Mouse (Mus musculus) olfactory bulb, adult 2 months (tissue): ENCODE results near the gene Atrn. TPM values are rescaled to one million over a fixed set of nuclear protein-coding genes. Genes with fewer than 3 reads are reported as not detected.

Experiments used
- H3K27ac ChIP-seq: fragments of 200-500 bp; 2 replicates; pipeline ENCODE4 v1.5.1; 2012; ENCODE audit warnings: low read depth, low read length; ENCODE audit not compliant: insufficient read depth
- H3K4me1 ChIP-seq: fragments of 200-500 bp; 2 replicates; pipeline ENCODE4 v1.6.1; 2012; ENCODE audit warnings: low read length; ENCODE audit not compliant: control insufficient read depth, insufficient read depth
- H3K4me3 ChIP-seq: fragments of 200-500 bp; 2 replicates; pipeline ENCODE4 v1.5.1; 2012; ENCODE audit warnings: mild to moderate bottlenecking, low read depth, low read length, moderate library complexity; ENCODE audit not compliant: insufficient read depth
- CTCF ChIP-seq: fragments of 200-500 bp; IDR thresholded peaks from 2 replicates; pipeline ENCODE4 v1.5.1; 2012; ENCODE audit warnings: low read depth, mild to moderate bottlenecking, low read length, moderate library complexity; ENCODE audit not compliant: insufficient read depth
- POLR2A ChIP-seq: fragments of 200-500 bp; IDR thresholded peaks from 2 replicates; pipeline ENCODE4 v1.6.1; 2012; ENCODE audit warnings: mild to moderate bottlenecking, low read depth, low read length, moderate library complexity; ENCODE audit not compliant: insufficient read depth
- WGBS: fragments of 180-500 bp; shearing (Covaris S2); methylation state at CpG from one replicate; pipeline ENCODE4 v1.1.7; 2018; 5-methylcytosine and 5-hydroxymethylcytosine counted together
- polyA plus RNA-seq: library from polyadenylated mRNA; stranded (reverse); fragments of >200 nt; gene quantifications from 2 replicates; pipeline ENCODE4 v1.2.4, GENCODE M21; 2012; ENCODE audit warnings: low replicate concordance; ENCODE audit not compliant: missing spikeins, insufficient read depth, insufficient read length

Atrn gene
- polyA plus RNA-seq, 1 experiment: not detected

- Histone ChIP-seq H3K4me1 (peaks cover 5% of the 10 kb centered on the region; the same call in 1 of the 2 replicates), H3K27ac (no peak overlapping the region), H3K4me3 (no peak overlapping the region)
- TF ChIP-seq CTCF (no peak), POLR2A (no peak)
Observed at GRCm38 (mm10) chr2:130977589-130977988, 71.3 kb downstream of the Atrn start.

- Histone ChIP-seq H3K4me3 (no peak overlapping the region), H3K27ac (no peak overlapping the region), H3K4me1 (peaks cover 5% of the 10 kb centered on the region; the same call in 1 of the 2 replicates)
- WGBS: 73% methylated on average over 10 of the region's 10 CpGs
- TF ChIP-seq POLR2A (no peak), CTCF (no peak)
Observed at GRCm38 (mm10) chr2:130978058-130978847, 72.0 kb downstream of the Atrn start.

- peaks cover 5% of the 10 kb centered on the region; the same call in 1 of the 2 replicates for H3K4me1 ChIP-seq
- H3K27ac ChIP-seq: no peak overlapping the region
- TF ChIP-seq POLR2A (no peak), CTCF (no peak)
- no peak overlapping the region for H3K4me3 ChIP-seq
Observed at GRCm38 (mm10) chr2:130979138-130979537, 72.8 kb downstream of the Atrn start.

GRCm38 (mm10) chr2:130992818-130993217 is 86.5 kb downstream of the Atrn start:
- TF ChIP-seq CTCF (no peak), POLR2A (no peak)
- WGBS: 88% methylated on average over 2 of the region's 2 CpGs
- Histone ChIP-seq H3K27ac (no peak overlapping the region), H3K4me3 (no peak overlapping the region), H3K4me1 (peaks cover 3% of the 10 kb centered on the region)

- Histone ChIP-seq H3K4me3 (no peak overlapping the region), H3K27ac (no peak overlapping the region), H3K4me1 (no peaks in the 10 kb centered on the region)
- 91% methylated on average over 2 of the region's 2 CpGs for WGBS
- TF ChIP-seq CTCF: no peak
- no peak for TF ChIP-seq POLR2A
Observed at GRCm38 (mm10) chr2:131009123-131009522, 102.8 kb downstream of the Atrn start.

- TF ChIP-seq POLR2A (no peak), CTCF (no peak)
- no peak overlapping the region for H3K4me3 ChIP-seq
- 94% methylated on average over 1 of the region's 1 CpGs for WGBS
- H3K4me1 ChIP-seq: no peaks in the 10 kb centered on the region
- H3K27ac ChIP-seq: no peak overlapping the region
Observed at GRCm38 (mm10) chr2:131010566-131010965, 104.3 kb downstream of the Atrn start.

- no peak overlapping the region for H3K27ac ChIP-seq
- no peak overlapping the region for H3K4me3 ChIP-seq
- 94% methylated on average over 2 of the region's 2 CpGs for WGBS
- TF ChIP-seq CTCF (no peak), POLR2A (no peak)
- H3K4me1 ChIP-seq: peaks cover 7% of the 10 kb centered on the region
Observed at GRCm38 (mm10) chr2:131025230-131025629, 118.9 kb downstream of the Atrn start.

GRCm38 (mm10) chr2:131026941-131027340 is 120.6 kb downstream of the Atrn start:
- no peak overlapping the region for H3K4me3 ChIP-seq
- peaks cover 7% of the 10 kb centered on the region for H3K4me1 ChIP-seq
- TF ChIP-seq CTCF (no peak), POLR2A (no peak)
- WGBS: 88% methylated on average over 3 of the region's 3 CpGs
- H3K27ac ChIP-seq: no peak overlapping the region

- Histone ChIP-seq H3K4me1 (peaks cover 7% of the 10 kb centered on the region), H3K27ac (peak overlapping the region; percentile 83), H3K4me3 (no peak overlapping the region)
- TF ChIP-seq POLR2A (no peak), CTCF (no peak)
- WGBS: 49% methylated on average over 9 of the region's 9 CpGs
Observed at GRCm38 (mm10) chr2:131029065-131029935, 123.0 kb downstream of the Atrn start.
